Mouse (Mus musculus): ENCODE measurements around the gene Chrna7. TPM values are rescaled to one million over a fixed set of nuclear protein-coding genes. Genes with fewer than 3 reads are reported as not detected.

The Chrna7 gene
- total RNA-seq (2023) = not detected

GRCm38 (mm10) chr7:63212084-63212723 is at the start of gene Chrna7:
TSS of gene Chrna7 (minus strand) at chr7:63212569.

Other genes starting within 250 kb of the Chrna7 start
- not detected for gene Otud7a, start 232.2 kb upstream of the Chrna7 start, total RNA-seq (2023)

Data from neutrophil, adult 59 days (primary cell).